Mouse (Mus musculus): ENCODE measurements around the gene Zfp652.

Zfp652 gene

DNA sequence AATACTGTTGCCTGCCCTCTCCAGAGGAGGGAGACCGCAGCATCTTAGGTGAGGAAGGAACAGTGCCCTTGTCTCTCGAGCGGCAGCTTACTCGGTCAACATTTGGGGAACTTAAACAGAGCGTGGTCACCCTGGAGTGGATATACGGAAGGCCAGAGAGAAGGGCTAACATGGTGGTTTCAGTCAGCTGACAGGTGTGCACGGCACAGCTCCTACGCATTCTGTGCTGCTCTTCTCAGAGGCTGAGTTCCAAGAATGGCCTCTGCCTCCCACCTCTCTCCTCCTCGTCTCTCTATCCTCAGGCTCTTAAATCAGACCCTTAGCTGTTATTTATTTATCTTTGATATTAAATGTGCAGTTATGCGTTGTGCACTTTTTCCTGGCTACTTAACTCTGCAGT is 52.9 kb downstream of the Zfp652 start:
- ATAC-seq (ENCODE audit: low TSS enrichment) = peak; percentile 59; the same call in 1 of the 2 replicates

DNA sequence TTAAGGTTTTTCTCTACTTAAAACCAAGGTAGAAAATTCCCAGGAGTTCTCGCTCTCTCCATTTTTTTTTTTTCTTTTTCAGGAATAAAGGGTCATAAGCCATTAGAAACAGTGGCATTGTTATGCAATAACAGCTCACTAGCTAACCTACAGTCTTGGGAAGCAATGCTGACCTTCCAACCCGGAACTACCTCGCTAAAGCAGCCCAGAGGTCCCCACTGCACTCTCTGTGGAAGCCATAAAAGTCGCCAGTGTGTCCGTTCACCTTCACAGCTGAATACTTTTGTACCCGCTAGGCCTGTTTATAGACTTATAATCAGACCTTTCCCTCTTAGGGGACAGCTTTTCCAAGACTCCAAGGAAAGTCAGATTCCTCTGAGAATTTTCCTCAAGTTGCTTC is 55.8 kb downstream of the Zfp652 start:
- no peak for ATAC-seq (ENCODE audit: low TSS enrichment)

DNA sequence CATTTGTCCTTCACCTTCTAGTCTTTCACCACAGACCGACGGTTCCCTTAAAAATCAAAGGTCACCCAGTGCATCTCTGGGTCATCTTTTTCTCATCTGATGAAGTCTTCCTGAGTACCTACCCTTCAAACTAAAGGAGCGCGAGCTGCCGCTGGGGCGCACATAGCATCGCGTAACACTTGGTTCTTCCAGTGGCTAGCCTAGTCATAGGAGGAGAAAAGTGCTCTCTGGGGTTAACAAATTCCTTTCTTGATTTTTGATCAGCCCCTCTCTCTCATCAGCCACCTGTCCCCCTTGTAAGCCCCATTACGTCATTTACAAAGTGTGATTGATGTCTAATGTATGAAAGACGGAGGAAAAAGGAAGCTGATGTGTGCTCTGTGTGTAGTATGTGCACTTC is 56.7 kb downstream of the Zfp652 start:
- ATAC-seq (ENCODE audit: low TSS enrichment) = no peak

DNA sequence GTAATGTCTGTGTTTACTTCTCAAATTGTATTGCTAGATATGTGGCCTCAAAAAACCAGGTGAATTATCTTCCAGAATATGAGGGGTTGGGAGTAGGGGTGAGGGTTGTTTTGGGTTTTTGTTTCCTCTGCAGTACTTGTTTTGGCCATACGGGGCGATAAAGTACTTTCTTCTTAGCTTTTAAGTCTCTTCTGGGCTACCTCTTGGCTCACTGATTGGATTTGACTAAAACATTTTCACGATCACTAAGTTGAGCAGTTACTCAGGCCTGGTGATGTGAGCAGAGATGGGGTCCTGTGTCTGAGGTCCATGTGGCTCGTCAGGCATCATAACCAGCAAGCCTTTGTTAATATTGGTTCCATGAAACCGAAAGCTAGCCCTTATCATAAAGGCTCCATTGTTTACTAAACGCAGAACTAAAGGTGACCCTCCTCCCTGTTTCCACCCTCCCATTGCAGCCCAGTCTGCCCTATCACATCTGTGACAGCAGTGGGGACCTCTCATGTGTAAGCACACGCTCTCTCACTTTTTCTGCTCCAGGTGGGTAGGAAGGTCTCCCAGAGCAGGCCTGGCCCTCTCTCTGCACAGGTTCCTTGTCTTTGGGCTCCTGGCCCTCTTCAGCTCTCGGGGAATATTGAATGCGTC is 58.4 kb downstream of the Zfp652 start:
- no peak for ATAC-seq (ENCODE audit: low TSS enrichment)

DNA sequence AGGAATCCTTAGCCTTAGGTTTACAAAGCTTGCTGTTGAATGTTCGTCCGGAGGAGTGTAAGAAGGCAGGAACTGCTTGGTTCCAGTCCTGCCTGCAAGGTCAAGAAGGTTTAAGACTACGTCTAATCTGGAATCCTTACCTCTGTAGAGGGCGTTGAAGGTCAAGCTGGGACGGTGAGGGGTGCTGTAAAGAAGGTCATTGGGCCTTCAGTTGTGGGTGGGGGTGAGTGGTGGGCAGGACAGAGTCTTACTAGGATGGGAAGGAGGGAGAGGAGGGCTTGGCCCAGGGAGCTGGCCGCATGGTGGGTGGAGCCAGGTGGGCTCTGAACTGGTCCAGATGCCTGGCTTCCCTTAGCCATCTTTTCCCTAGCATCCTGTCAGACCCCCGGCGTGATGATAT is 59.2 kb downstream of the Zfp652 start:
- ATAC-seq (ENCODE audit: low TSS enrichment) = no peak

DNA sequence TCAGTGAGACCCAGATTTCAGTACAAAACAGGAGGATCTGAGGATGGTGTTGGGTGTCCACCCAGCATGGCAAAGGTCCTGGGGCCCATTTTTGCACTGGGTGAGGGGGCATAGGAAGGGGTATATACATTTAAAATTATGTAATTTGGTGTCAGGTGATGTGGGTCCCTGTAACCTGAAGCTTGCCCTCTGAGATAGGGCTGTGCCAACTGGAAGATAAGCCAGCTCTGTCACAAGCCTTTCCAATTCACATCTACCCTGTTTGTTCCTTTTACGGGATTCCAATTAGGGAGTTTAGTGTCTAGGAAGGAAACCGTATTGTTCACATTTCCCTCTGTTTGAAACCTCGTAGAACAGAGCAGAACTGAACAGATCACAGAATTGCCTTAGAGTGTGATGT is 60.8 kb downstream of the Zfp652 start:
- ATAC-seq (ENCODE audit: low TSS enrichment) = no peak

DNA sequence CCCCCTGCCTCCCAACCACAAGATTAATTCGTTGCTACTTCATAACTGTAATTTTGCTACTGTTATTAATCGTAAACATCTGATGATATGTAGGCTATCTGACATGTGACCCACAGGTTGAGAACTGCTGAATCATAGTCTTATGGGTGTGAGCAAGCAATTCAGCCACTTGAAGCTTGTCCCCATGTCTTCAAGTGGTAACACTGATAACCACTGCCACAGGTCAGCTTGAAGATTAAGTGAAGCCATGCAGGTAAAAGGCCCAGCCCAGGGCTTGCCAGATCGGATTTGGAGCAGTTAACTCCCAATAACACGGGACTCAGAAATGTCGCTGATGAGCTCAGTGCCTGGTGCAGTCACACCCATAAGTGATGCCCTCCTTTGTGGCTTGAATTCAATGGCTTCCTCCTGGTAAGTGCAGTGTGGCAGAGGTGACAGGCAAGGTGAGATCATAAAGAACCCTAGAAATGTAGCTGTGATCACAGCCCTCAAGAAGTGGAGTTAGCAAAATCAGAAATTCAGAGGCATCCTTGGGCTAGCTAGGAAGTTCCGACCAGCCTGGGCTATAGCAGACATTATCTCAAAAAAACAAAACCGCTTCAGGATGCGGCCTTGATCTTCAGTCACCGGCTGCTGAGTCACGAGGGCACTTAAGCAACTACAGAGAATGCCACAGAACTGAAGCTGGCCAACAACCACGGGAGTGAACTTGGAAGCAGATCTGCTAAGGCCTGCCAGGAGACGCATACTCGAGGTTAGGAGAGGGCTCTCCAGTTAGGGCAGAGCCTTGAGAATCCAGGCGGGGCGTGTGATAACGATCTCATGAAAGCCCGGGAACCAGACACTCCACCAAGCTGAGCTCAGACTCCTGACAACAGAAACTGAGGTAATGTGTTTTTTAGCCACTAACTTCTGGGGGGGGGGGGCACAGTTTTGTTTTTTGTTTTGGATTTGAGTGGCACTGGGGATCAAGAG is 65.1 kb downstream of the Zfp652 start:
- ATAC-seq (ENCODE audit: low TSS enrichment) = no peak

DNA sequence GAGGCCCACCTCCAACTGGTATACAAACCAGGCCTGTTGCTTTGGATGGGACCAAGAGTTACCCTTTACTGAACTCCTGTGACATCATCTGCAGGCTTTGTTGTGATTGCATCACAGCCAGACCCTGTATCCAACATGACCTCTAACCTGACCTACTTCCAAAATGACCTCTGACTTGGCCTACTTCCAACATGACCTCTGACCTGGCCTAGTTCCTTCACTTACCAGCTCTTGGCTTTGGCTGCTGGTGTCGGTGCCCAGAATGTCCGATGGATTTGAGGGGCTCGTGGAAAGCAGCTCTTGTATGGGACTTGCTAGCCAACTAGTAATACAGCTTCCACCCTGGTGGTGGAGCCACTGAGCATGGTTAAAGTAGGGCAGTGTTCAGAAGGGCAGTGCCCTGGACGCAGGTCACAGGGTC is 66.4 kb downstream of the Zfp652 start:
- ATAC-seq (ENCODE audit: low TSS enrichment) = no peak

DNA sequence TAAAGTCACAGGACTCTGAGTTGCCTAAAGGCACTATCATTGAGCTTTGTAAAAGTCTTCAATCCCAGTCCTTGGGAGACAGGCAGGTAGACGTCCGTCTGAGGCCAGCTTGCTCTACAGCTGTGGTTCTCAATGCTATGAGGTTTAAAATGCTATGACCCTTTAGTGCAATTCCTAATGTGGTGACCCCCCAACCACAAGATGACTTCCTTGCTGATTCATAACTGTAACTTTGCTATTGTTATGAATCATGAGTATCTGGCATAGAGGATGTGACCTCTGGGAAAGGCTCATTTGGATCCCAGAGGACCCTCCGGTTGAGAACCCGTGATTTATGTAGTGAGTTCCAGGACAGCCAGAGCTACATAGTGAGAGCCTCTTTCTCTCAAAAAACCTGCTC is 66.9 kb downstream of the Zfp652 start:
- ATAC-seq (ENCODE audit: low TSS enrichment) = no peak

DNA sequence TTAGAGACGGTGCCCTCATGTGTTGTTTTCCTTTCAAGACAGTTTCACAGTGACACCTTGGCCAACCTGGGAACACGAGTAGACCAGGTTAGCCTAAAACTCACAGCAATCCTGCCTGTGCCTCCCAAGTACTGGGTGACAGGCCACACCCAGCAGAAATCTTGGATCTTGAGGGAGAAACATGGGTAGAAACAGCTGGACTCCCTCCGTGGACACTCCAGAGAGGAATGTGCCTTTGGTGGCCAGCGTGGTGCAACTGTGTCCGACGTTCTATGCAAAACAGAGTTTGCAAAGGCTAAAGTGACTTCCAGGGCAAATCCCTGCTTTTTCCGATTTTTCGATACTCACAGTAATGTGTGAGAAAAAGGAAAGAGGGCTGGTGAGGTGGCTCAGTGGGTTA is 68.0 kb downstream of the Zfp652 start:
- ATAC-seq (ENCODE audit: low TSS enrichment) = no peak

DNA sequence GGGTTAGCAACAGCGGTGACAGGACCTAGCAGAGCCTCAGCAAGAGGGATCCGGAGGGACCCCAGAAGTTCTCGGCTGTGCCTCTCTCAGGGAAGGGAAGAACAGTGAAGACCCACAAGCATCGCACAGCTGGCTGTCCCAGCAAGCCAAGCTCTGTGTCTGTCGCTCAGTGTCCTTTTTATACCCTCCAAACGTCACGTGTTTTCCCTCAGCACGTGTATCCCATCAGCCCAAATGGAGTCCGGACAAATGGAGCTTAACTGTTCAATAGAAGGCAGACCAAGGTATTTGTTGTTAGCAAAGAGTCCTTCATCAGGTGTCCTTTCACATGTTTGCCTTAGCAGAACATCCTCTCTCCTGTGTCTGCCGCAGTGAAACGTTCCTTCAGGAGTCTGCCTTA is 69.1 kb downstream of the Zfp652 start:
- ATAC-seq (ENCODE audit: low TSS enrichment) = no peak

DNA sequence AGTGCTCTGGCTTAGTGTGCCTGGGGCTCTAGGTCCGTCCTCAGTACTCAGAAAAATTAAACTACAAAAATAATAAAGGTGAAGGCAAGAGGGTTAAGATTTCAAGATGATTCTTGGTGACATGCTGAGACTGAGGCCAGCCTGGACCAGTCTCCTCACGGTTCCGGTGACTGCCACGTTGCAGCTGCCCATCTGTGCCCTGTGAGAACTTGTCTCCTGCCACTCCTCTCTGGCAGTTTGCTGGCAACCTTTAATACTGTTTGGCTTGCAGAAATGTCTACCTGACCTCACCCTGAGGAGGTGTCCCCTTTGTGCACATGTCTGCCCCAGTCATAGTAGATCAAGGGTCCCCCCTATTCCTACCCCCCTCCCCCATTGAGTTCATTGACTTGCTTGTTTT is 71.0 kb downstream of the Zfp652 start:
- no peak for ATAC-seq (ENCODE audit: low TSS enrichment)

DNA sequence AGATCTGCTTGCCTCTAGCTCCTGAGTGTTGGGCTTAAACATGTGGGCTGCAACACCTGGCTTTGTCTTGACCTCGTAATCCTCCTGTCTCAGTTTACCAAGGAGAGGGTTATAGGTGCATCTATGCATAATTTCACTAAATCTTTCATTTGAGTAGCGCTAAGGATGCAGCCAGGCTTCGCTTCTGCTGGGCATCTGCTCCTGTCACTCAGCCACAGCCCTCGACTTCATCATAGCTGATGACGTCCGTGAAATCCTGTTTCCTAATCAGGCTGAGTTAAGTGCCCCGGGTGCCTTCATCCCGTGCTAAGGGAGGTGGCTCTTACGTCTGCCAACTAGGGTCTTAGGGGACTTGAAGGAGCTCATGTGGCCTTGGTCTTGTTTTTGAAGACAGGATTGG is 71.5 kb downstream of the Zfp652 start:
- no peak for ATAC-seq (ENCODE audit: low TSS enrichment)

DNA sequence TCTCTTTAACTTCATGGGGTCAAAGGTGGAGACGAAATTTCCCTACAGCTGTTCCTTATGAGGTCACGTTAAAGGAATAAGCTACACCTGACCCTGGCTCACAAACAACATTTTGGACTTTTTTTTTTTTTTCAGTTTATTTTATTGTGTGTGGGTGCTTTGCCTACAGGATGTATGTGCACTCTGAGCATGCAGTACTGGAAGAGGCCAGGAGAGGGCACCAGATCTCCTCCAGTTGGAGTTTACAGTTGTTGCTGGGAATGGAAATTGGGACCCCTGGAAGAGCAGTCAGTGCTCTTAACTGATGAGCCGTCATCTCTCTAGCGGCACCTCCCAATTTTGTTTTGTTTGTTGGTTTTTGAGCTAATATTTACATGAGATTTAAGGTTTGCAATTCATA is 73.2 kb downstream of the Zfp652 start:
- ATAC-seq (ENCODE audit: low TSS enrichment) = no peak

DNA sequence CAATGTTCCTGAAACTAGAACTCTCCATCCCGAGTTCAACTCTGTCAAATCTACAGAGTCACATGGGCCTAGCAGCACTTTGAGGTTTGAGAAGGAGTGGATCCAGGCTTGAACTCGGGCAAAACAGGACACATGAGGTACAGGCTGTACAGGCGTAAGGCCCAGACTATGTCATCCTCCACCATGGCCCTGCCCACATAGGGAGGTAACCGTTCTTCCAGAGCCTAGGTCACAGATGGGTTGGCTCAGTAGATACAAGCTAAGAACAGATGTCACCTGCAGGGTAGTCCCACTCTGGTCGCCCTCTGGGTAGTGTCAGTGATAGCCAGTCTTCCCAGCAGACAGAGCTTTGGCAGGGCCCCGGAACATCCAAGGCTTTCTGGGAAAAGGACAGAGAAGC is 74.0 kb downstream of the Zfp652 start:
- ATAC-seq (ENCODE audit: low TSS enrichment) = no peak

DNA sequence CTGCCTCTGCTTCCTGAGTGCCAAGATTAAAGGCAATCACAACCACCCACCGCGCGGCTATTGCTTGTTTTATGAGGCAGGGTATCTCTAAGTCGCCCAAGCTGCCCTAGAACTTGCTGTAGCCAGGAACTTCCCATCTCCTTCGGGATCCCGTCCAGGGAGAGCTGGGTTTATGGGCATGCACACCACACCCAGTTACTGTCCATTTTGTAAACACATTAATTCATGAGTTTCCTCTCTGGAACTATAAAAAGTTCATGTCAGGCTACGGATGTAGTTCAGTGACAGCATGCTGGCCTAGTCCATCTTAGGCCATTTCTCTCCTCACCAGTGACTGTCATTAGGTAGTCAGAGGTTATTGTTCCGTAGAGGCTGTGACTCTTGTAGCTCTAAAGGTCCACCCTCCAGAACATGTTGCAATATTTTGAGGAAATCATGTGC is 77.0 kb downstream of the Zfp652 start:
- no peak for ATAC-seq (ENCODE audit: low TSS enrichment)

DNA sequence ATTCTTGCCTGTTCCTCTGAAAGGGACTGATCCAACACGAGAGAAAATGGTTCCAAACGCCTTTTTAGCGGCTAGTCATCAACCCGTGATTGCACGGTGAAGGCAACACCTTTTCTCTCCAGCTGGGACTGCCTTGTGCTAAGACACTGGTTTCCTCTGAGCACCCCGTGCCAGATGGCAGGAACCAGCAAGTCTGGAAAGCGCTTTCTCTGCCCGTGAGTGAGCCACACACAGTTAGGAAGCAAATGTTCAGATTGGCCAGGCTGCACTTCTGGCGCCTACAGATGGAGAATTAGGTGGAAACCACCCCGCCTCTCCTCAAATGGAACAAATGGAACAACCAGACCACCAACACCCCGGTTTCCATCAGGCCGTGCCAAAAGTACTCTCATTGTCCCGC is 79.3 kb downstream of the Zfp652 start:
- peak; percentile 76 for ATAC-seq (ENCODE audit: low TSS enrichment)

DNA sequence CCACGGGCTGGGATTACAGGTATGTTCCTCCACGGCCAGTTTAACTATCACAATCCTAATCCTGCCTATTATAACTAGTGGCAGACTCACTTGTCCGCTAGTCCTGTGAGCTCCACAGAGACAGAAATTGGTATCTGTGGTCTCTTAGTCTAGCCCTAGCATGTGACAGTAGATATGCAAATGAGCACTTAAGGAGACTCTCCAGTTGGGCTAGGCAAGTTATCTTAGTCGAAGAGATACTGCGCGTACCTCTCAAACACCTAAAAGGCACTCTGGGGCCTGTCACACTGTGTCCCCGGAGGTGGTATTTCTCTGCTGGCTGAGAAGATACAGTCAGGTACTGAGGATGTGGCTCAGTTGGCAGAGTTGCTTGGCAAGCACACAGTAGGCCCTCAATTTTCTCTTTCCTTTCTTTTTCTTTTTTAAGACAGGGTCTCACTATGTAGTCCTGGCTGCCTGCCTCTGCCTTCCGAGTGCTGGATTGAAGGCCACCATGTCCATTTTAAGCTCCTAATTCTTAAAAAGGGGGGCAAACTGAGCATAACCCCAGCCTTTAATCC is 80.6 kb downstream of the Zfp652 start:
- ATAC-seq (ENCODE audit: low TSS enrichment) = no peak

DNA sequence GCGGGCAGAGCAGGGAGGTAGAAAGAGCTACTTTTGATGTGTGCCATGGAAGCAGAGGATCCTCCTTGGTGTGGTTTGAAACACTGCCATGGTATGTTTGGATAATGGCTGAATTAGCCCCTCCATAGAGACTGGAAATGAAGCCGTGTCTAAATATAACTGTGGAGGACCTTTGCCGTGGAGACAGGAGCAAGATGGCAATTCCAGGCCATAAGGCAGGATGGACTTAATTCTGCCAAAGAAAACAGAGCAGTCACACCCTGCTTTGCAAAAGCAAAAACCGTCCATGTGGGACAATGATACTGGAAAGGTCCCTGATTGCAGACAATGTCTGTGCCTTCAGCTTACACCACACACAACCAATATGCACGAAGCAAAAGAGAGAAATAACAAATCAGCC is 81.7 kb downstream of the Zfp652 start:
- no peak for ATAC-seq (ENCODE audit: low TSS enrichment)

DNA sequence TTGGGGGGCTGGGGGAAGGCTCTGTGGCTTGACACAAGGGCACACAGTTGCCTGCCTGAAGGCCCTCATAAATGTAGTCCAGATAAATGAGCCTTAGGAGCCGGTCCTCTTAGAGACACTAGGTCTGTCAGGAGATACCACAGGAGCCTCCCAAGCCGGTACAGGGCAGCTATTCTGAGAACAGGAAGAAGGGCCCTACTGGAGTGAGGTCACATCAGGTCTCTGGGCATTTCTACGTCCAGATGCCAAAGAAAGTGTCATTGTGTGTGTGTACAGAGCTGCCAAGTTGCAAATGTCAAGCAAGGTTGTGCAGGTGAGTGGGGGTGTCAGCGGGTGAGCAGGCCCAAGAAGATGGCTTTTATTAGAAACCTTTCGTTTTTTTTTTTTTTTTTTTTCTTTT is 83.1 kb downstream of the Zfp652 start:
- ATAC-seq (ENCODE audit: low TSS enrichment) = no peak

DNA sequence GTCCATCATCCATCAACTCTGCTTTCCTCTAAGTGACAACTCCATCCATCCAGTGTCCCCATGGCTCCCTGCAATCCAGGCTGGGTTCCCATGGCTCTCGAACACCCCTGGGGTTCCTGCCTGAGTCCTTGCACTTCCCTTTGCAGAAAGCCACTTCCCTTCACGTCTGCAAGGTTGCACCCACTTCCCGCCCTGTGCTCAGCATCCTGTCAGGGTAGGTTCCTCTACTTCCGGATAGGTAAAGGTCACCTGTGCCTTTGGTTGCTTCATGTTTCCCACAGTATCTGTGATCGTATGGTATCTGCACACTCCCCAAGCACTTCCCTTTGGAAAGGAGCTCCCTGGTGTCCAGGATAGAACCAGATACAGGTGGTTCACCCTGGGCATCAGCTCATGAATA is 92.5 kb downstream of the Zfp652 start:
- ATAC-seq (ENCODE audit: low TSS enrichment) = no peak

DNA sequence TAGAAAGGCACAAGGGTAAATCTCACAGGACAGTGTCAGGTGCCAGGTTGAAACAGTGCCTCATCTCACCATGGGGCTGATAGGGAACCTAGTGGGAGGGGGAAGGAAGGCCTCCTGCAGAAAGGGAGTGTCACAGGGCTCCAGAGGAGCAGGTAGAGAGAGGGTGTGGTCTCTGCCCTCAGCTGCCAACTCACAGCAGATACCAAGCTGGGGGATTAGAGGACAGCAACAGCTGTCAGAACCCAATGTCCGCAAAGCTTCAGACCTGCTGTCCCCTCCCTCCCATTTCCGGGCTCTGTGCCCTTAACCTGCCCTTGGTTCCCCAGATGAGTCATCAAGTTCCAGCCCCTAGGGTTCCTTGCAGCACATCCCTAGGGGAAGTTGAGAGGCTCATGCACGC is 93.1 kb downstream of the Zfp652 start:
- no peak for ATAC-seq (ENCODE audit: low TSS enrichment)

DNA sequence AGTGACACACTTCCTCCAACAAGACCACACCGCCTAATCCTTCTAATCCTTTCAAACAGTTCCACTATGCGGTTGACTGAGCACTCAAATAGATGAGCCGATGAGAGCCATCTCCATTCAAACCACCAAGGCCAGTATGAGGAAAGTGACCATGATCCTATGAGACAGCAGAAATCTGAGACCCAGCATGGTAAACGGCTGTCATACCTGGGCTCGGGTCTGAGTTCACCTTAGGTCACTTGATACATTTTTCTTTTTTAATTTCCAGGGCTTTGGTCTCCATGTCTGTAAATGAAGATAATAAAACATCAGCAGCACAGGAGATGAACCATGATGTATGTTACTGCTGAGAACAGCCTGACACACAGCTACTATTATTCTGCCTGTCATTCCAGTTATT is 95.4 kb downstream of the Zfp652 start:
- no peak for ATAC-seq (ENCODE audit: low TSS enrichment)
